Mouse (Mus musculus) megakaryocyte, embryonic 14.5 days (primary cell): ENCODE measurements around the gene Eif3g.

ENCODE experiments used
- FLI1 ChIP-seq: IDR thresholded peaks from 2 replicates; pipeline ENCODE4 v1.6.1; 2012; ENCODE audit warnings: low read length, inconsistent platforms, mixed read lengths
- GATA1 ChIP-seq: IDR thresholded peaks from 3 replicates; pipeline ENCODE4 v1.6.1; 2012; ENCODE audit warnings: mixed read lengths, low read length, inconsistent platforms, borderline replicate concordance

GRCm38 (mm10) chr9:20870211-20871173 lies 27.9 kb downstream of the Eif3g start:
- no peak for TF ChIP-seq GATA1
- no peak for TF ChIP-seq FLI1
